Comparison of ENCODE assay signal across 7 mouse cellular contexts in genomic region chr10:56227771-56228275, GRCm38 (mm10). TPM values are rescaled to one million over a fixed set of nuclear protein-coding genes. Genes with fewer than 3 reads are reported as not detected.
A peak's percentile ranks its signal among the peaks of the same experiment; 100 is the strongest.
DNase-seq lines count a peak whose midpoint lies in the region; ATAC-seq and TF ChIP-seq lines count a peak whose summit lies in the region.

No protein-coding gene starts in this region.

- no peak for ATAC-seq in lung, embryonic 16.5 days (ENCODE audit: low read depth)
- no peak for ATAC-seq in forebrain, embryonic 11.5 days (replicated peaks; ENCODE audit: low FRiP score)
- ATAC-seq in liver, embryonic 12.5 days: no peak
- no peak for ATAC-seq in stomach, postnatal 0 days (ENCODE audit: low FRiP score, low TSS enrichment)

- TF ChIP-seq POLR2A in lung, adult 2 months (IDR thresholded peaks at IDR 0.05; ENCODE audit: borderline replicate concordance, extremely low read depth, low read depth, low read length): no peak

- H3K36me3 ChIP-seq in lung, embryonic 16.5 days (ENCODE audit: control insufficient read depth, insufficient read depth, low read length): no peaks in the 10 kb centered on the region
- no peaks in the 10 kb centered on the region for H3K36me3 ChIP-seq in forebrain, embryonic 11.5 days (ENCODE audit: control insufficient read depth, insufficient read depth, low read length)
- H3K36me3 ChIP-seq in liver, embryonic 12.5 days: no peaks in the 10 kb centered on the region
- H3K36me3 ChIP-seq in stomach, postnatal 0 days (ENCODE audit: control insufficient read depth, insufficient read depth, low read length): no peaks in the 10 kb centered on the region

- no peaks in the 10 kb centered on the region for H3K9me3 ChIP-seq in lung, embryonic 16.5 days (ENCODE audit: control insufficient read depth, low read length)
- no peaks in the 10 kb centered on the region for H3K9me3 ChIP-seq in forebrain, embryonic 11.5 days (ENCODE audit: control insufficient read depth, low read length)
- H3K9me3 ChIP-seq in liver, embryonic 12.5 days (replicated peaks): no peaks in the 10 kb centered on the region
- H3K9me3 ChIP-seq in stomach, postnatal 0 days (ENCODE audit: control insufficient read depth, low read length): no peaks in the 10 kb centered on the region

- H3K27me3 ChIP-seq in lung, embryonic 16.5 days (ENCODE audit: control insufficient read depth, insufficient read depth, low read depth, low read length): no peaks in the 10 kb centered on the region
- H3K27me3 ChIP-seq in forebrain, embryonic 11.5 days (ENCODE audit: control insufficient read depth, insufficient read depth, low read length): no peaks in the 10 kb centered on the region
- no peaks in the 10 kb centered on the region for H3K27me3 ChIP-seq in liver, embryonic 12.5 days (replicated peaks)
- no peaks in the 10 kb centered on the region for H3K27me3 ChIP-seq in stomach, postnatal 0 days (ENCODE audit: control insufficient read depth, insufficient read depth, low read length)

- no peak for TF ChIP-seq EP300 in stomach, postnatal 0 days (optimal IDR thresholded peaks at IDR 0.05)

- H3K9ac ChIP-seq in lung, embryonic 16.5 days (ENCODE audit: low read length): peak overlapping the region; percentile 64
- peak overlapping the region; percentile 40 for H3K9ac ChIP-seq in forebrain, embryonic 11.5 days (ENCODE audit: low read length)
- 0 out of 2 replicates have a peak overlapping the region, but pooled peaks have one; percentile 35 for H3K9ac ChIP-seq in liver, embryonic 12.5 days
- H3K9ac ChIP-seq in stomach, postnatal 0 days (ENCODE audit: low read length): peak overlapping the region; percentile 60; the same call in 1 of the 2 replicates

- peak overlapping the region; percentile 70 for H3K4me3 ChIP-seq in lung, embryonic 16.5 days (ENCODE audit: low read length)
- H3K4me3 ChIP-seq in lung, adult 2 months (replicated peaks; ENCODE audit: extremely low read depth, low read depth, low read length): no peak overlapping the region
- H3K4me3 ChIP-seq in forebrain, embryonic 11.5 days (ENCODE audit: low read depth, low read length): peak overlapping the region; percentile 45
- peak overlapping the region; percentile 70 for H3K4me3 ChIP-seq in liver, embryonic 12.5 days
- H3K4me3 ChIP-seq in stomach, postnatal 0 days (ENCODE audit: low read depth, low read length): peak overlapping the region; percentile 58

- H3K27ac ChIP-seq in lung, embryonic 16.5 days (ENCODE audit: low read length): no peak overlapping the region
- H3K27ac ChIP-seq in forebrain, embryonic 11.5 days (ENCODE audit: low read depth, low read length): no peak overlapping the region
- H3K27ac ChIP-seq in liver, embryonic 12.5 days: no peak overlapping the region
- H3K27ac ChIP-seq in stomach, postnatal 0 days (replicated peaks): no peak overlapping the region

- H3K4me1 ChIP-seq in lung, embryonic 16.5 days (replicated peaks; ENCODE audit: control insufficient read depth, insufficient read depth, low read length): peaks cover 4% of the 10 kb centered on the region; the same call in 1 of the 2 replicates
- peaks cover 3% of the 10 kb centered on the region; the same call in 1 of the 2 replicates for H3K4me1 ChIP-seq in lung, adult 2 months (ENCODE audit: control insufficient read depth, insufficient read depth, low read length)
- no peaks in the 10 kb centered on the region for H3K4me1 ChIP-seq in forebrain, embryonic 11.5 days (replicated peaks; ENCODE audit: control insufficient read depth, insufficient read depth, low read length)
- H3K4me1 ChIP-seq in liver, embryonic 12.5 days: peaks cover 7% of the 10 kb centered on the region; the same call in 1 of the 2 replicates
- 0 out of 2 replicates have a peak, but pooled peaks cover 3% of the 10 kb centered on the region for H3K4me1 ChIP-seq in stomach, postnatal 0 days (replicated peaks; ENCODE audit: control insufficient read depth, insufficient read depth)

- H3K4me2 ChIP-seq in lung, embryonic 16.5 days (ENCODE audit: low read depth, low read length): peak overlapping the region; percentile 71
- H3K4me2 ChIP-seq in forebrain, embryonic 11.5 days (ENCODE audit: low read depth, low read length, severe bottlenecking): peak overlapping the region; percentile 59
- H3K4me2 ChIP-seq in liver, embryonic 12.5 days: peak overlapping the region; percentile 71
- H3K4me2 ChIP-seq in stomach, postnatal 0 days (replicated peaks; ENCODE audit: low read depth): peak overlapping the region; percentile 60

- DNase-seq in lung, adult 2 months: no peak
- DNase-seq in cerebellum, adult 11 months: peak; percentile 3
- DNase-seq in forebrain, embryonic 11.5 days (ENCODE audit: low spot score): peak; percentile 52
- peak; percentile 14 for DNase-seq in stomach, postnatal 0 days (ENCODE audit: low spot score)
- DNase-seq in ovary, adult 18-20 months (ENCODE audit: low spot score): no peak

- TF ChIP-seq CTCF in lung, adult 2 months (IDR thresholded peaks at IDR 0.05; ENCODE audit: insufficient read depth, low read length): no peak
- no peak for TF ChIP-seq CTCF in stomach, postnatal 0 days (IDR thresholded peaks at IDR 0.05; ENCODE audit: low read depth)

- 73% methylated on average over 8 of the region's 8 CpGs for WGBS in lung, embryonic 16.5 days
- 75% methylated on average over 8 of the region's 8 CpGs for WGBS in lung, adult 2 months
- WGBS in forebrain, embryonic 11.5 days: 74% methylated on average over 8 of the region's 8 CpGs
- 70% methylated on average over 8 of the region's 8 CpGs for WGBS in liver, embryonic 12.5 days (ENCODE audit: insufficient replicate concordance)
- WGBS in stomach, postnatal 0 days: 71% methylated on average over 8 of the region's 8 CpGs

RNA-seq across cellular contexts. Expression of gene Tbc1d32, which starts 0.7 kb away (rescaled TPM):
- 3.9 and 4.1 TPM in 2 replicates for polyA plus RNA-seq in lung, embryonic 16.5 days (2015; fragmentation: Nextera tagmentation; extraction: Ambion mirVana)
- 0.80 and 1.6 TPM in 2 replicates for polyA plus RNA-seq in lung, adult 2 months (2012; rRNA removed)
- 4.0 TPM in 2 replicates for polyA plus RNA-seq in forebrain, embryonic 11.5 days (2014; fragmentation: Nextera tagmentation; extraction: Ambion mirVana)
- 1.1 and 1.2 TPM in 2 replicates for polyA plus RNA-seq in liver, embryonic 12.5 days (2016; fragmentation: Nextera tagmentation; extraction: Ambion mirVana)
- polyA plus RNA-seq in stomach, postnatal 0 days (2015; fragmentation: Nextera tagmentation; extraction: Ambion mirVana): 1.6 and 1.7 TPM in 2 replicates

Comparison
In these comparisons a context has a peak if more than half of its experiments do, and no peak if none do; other contexts are left out.
1. DNase-seq: peak in cerebellum, adult 11 months (single experiment), forebrain, embryonic 11.5 days (single experiment) and stomach, postnatal 0 days (single experiment); none in lung, adult 2 months (single experiment) and ovary, adult 18-20 months (single experiment).
2. Peak in every context shown above with its lines, with median percentiles within 50 percentile points of each other: H3K4me2 ChIP-seq and H3K9ac ChIP-seq.